Mouse (Mus musculus) fat pad, adult 2 months (tissue): ENCODE measurements around the gene Atxn2.

Experiments
- DNase-seq: peaks from one replicate; pipeline ENCODE4 v3.0.0-alpha.2; 2011; ENCODE audit warnings: low read depth, low spot score; ENCODE audit errors: extremely low read depth

The Atxn2 gene

GRCm38 (mm10) chr5:121853368-121854051 is 142.4 kb downstream of the Atxn2 start:
- DNase-seq: no peak

GRCm38 (mm10) chr5:121854768-121855167 is 143.6 kb downstream of the Atxn2 start:
- DNase-seq: no peak

DNA sequence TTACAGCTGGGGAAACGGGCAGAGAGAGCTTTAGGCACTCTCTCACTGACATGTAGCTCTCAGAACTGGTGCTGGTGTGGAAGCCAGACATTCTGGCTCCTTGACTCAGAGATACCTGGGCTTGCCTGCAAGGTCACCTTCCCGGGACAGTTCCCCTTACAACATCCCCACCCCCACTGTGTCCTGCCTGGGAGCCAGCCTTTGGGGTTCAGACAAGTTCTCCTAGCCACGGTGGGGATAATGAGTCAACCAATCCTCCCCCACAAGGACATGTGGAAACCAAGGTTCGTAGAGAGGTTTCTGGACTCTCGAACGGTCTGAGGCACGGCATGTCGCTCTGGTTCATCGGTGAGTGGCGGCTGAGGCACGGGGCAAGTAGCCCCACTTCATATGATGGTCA is 145.6 kb downstream of the Atxn2 start:
- no peak for DNase-seq

GRCm38 (mm10) chr5:121858427-121858826 is 147.3 kb downstream of the Atxn2 start:
- no peak for DNase-seq

GRCm38 (mm10) chr5:121861964-121862363 is 150.8 kb downstream of the Atxn2 start:
- DNase-seq: no peak

- DNase-seq: no peak
Observed at GRCm38 (mm10) chr5:121864330-121864729, 153.2 kb downstream of the Atxn2 start.
